Mouse (Mus musculus) stomach, embryonic 16.5 days (tissue): ENCODE measurements around the gene Polh. TPM values are rescaled to one million over a fixed set of nuclear protein-coding genes. Genes with fewer than 3 reads are reported as not detected.

Experiments
- ATAC-seq: fragments of 200-750 bp; cut with Nextera tagmentation; 2 replicates; pipeline ENCODE4 v1.8.0; 2017; ENCODE audit warnings: moderate number of reproducible peaks, moderate TSS enrichment; ENCODE audit not compliant: insufficient read depth, low FRiP score
- H3K27ac ChIP-seq: fragments of 300-500 bp; sonication (generic); 2 replicates; pipeline ENCODE4 v1.5.1; 2014; ENCODE audit warnings: low read length
- H3K27me3 ChIP-seq: fragments of 300-500 bp; sonication (generic); 2 replicates; pipeline ENCODE4 v1.6.1; 2014; ENCODE audit warnings: low read length, control low read depth, mixed read lengths; ENCODE audit not compliant: control insufficient read depth, insufficient read depth
- H3K36me3 ChIP-seq: fragments of 300-500 bp; sonication (generic); 2 replicates; pipeline ENCODE4 v1.6.1; 2014; ENCODE audit warnings: low read length; ENCODE audit not compliant: control insufficient read depth, insufficient read depth
- H3K4me1 ChIP-seq: fragments of 300-500 bp; sonication (generic); 2 replicates; pipeline ENCODE4 v1.6.1; 2014; ENCODE audit warnings: low read length, control low read depth, mixed read lengths; ENCODE audit not compliant: control insufficient read depth, insufficient read depth
- H3K4me2 ChIP-seq: fragments of 300-500 bp; sonication (generic); 2 replicates; pipeline ENCODE4 v1.6.1; 2014; ENCODE audit warnings: low read depth, low read length, mixed read lengths
- H3K4me3 ChIP-seq: fragments of 300-500 bp; sonication (generic); replicated peaks from 2 replicates; pipeline ENCODE4 v1.5.1; 2014; ENCODE audit warnings: mild to moderate bottlenecking, low read length
- H3K9ac ChIP-seq: fragments of 300-500 bp; sonication (generic); 2 replicates; pipeline ENCODE4 v1.6.1; 2014; ENCODE audit warnings: low read length
- H3K9me3 ChIP-seq: fragments of 300-500 bp; sonication (generic); replicated peaks from 2 replicates; pipeline ENCODE4 v1.6.1; 2016; ENCODE audit warnings: low read length, control low read depth; ENCODE audit not compliant: control insufficient read depth
- WGBS: fragments of 180-500 bp; shearing (Covaris S2); extraction: QIAGEN DNeasy Blood & Tissue Kit; methylation state at CpG from one replicate; pipeline ENCODE4 v1.1.7; 2014; 5-methylcytosine and 5-hydroxymethylcytosine counted together
- polyA plus RNA-seq: library from polyadenylated mRNA; unstranded; fragments of >200 nt; fragmentation: Nextera tagmentation; extraction: Ambion mirVana; gene quantifications from 2 replicates; pipeline ENCODE4 v1.2.1, GENCODE M21; 2015

Gene Polh
- polyA plus RNA-seq, 1 experiment from 2014 or later = 14.9 TPM

DNA sequence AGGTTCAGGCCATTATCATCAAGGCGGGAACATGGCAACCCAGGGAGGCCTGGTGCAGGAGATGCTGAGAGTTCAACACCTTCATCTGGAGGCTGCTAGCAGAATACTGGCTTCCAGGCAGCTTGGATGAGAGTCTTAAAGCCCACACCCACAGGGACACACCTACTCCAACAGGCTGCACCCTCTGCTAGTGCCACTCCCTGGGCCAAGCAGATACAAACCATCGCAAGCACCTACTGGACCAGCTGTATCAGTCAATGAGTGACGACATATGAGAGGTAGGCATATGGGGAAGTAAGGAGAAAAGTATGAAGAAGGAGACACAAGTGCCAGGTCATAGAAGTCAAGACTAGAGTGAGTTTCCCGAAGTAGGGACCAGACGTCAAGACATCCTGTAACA, 45.8 kb downstream of the Polh start:
- no peaks in the 10 kb centered on the region for H3K36me3 ChIP-seq
- no peaks in the 10 kb centered on the region for H3K27me3 ChIP-seq
- peaks cover 15% of the 10 kb centered on the region for H3K4me1 ChIP-seq
- H3K4me2 ChIP-seq = no peak overlapping the region
- no peaks in the 10 kb centered on the region for H3K9me3 ChIP-seq
- 79% methylated on average over 5 of the region's 5 CpGs for WGBS
- no peak overlapping the region for H3K9ac ChIP-seq
- H3K4me3 ChIP-seq = no peak overlapping the region
- H3K27ac ChIP-seq = no peak overlapping the region
- no peak for ATAC-seq

GRCm38 (mm10) chr17:46154336-46154735, 48.1 kb downstream of the Polh start:
- Histone ChIP-seq H3K9me3 (no peaks in the 10 kb centered on the region), H3K27me3 (no peaks in the 10 kb centered on the region), H3K9ac (no peak overlapping the region), H3K27ac (no peak overlapping the region), H3K4me1 (peaks cover 6% of the 10 kb centered on the region; the same call in 1 of the 2 replicates), H3K36me3 (no peaks in the 10 kb centered on the region), H3K4me3 (no peak overlapping the region), H3K4me2 (no peak overlapping the region)
- ATAC-seq = no peak
- WGBS = 92% methylated on average over 3 of the region's 3 CpGs

DNA sequence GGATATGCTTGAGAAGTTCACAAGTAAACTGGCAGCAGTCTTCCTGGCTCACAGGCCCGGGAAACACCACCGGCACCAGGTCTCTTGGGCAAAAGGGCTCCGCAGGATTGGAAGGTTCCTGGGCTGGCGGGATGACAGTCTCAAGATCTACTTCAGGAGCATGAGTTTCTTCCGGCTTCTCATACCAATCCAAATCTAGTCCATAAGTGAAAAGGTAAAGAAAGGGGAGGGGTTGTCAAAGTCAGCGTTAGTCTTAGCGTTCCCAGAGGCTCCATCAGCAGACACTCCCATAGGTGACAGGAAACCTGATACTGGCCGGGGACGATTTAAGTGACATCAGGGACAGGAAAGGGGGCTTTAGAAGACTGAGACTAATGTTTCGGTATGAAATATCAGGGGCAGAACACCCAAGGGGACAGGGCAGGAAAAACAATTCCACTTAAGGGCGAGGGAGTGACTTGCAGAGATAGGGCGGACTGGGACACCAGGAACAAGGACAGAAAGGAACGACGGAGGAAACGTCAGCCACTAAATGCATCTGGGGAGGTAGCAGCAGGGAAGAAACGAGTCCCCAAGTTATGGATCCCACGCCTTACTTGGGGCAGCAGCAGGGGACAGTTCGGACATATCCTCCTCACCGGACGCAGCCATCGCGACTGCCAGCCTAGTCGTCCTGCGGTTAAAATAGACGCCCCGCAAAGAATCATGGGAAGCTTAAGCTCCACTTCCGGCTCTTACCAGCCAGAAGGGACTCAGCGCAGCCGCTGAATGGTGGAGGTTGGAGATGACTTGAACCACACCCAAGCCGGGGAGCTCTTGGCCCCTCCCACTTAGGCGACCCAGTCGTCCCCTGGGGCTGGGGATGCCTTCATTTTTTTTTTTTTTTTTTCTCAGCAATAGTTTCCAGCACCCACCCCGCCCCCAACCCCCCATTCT, 49.3 kb downstream of the Polh start, which contains the start of gene Mad2l1bp:
Mad2l1bp (minus strand) TSS at position 707 of the 936 bp plus-strand sequence.
- ATAC-seq = peak; percentile 93
- 0 out of 2 replicates have a peak, but pooled peaks cover 6% of the 10 kb centered on the region for H3K36me3 ChIP-seq
- no peaks in the 10 kb centered on the region for H3K27me3 ChIP-seq
- H3K4me2 ChIP-seq = peak within 1 kb of the TSS; percentile 81
- peaks cover 5% of the 10 kb centered on the region; the same call in 1 of the 2 replicates for H3K4me1 ChIP-seq
- H3K9ac ChIP-seq = peak within 1 kb of the TSS; percentile 80
- no peaks in the 10 kb centered on the region for H3K9me3 ChIP-seq
- H3K27ac ChIP-seq = peak within 1 kb of the TSS; percentile 77
- peak within 1 kb of the TSS; percentile 64 for H3K4me3 ChIP-seq
- WGBS = 3% methylated on average over 33 of the region's 33 CpGs

DNA sequence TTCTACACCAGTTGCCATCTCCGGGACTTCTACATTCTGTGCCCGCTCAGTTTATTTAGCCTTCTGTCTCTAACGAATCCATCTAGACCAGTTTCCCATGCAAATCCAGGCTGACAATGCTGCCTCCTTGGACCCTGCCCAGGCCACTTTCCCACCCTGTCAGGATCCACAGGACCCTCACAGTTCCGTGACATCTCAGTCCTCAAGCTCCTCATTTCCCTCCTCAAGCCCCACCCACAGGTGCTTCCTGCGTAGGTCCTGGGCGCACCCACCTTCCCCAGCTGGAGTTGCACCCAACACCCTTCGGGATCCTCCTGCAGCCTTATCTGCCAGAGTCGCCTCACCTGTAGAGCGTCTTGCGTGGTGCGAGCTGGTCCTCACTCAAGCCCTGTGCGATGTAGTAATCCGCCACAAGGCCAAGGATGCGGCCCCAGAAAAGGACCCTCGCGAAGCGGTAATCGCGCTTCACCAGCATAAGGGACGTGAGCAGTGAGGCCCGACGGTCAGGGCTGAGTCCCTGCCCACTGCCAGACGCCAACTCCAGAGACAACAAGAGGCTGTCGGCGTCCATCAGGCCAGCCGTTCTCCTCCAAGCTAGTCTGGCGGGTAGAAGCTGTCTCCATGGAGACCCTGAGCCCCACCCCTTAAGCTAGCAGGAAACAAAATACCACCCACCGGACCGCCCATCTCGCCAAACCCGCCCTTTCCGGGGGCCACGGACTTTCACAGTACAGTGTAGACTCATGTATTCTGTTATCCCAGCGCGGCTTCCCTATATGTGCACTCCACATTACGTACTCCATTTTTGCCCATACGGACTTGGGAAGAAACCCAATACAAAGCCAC, 58.6 kb downstream of the Polh start, which contains the start of gene Rsph9:
Rsph9 (minus strand) TSS at position 639 of the 846 bp plus-strand sequence.
- H3K9me3 ChIP-seq = no peaks in the 10 kb centered on the region
- ATAC-seq = peak; percentile 96
- no peaks in the 10 kb centered on the region for H3K27me3 ChIP-seq
- H3K4me2 ChIP-seq = peak within 1 kb of the TSS; percentile 66
- H3K4me1 ChIP-seq = peaks cover 4% of the 10 kb centered on the region
- H3K36me3 ChIP-seq = peaks cover 23% of the 10 kb centered on the region; the same call in 1 of the 2 replicates
- WGBS = 5% methylated on average over 37 of the region's 37 CpGs
- peak within 1 kb of the TSS; percentile 72 for H3K27ac ChIP-seq
- H3K4me3 ChIP-seq = peak within 1 kb of the TSS; percentile 51
- H3K9ac ChIP-seq = peak within 1 kb of the TSS; percentile 54

DNA sequence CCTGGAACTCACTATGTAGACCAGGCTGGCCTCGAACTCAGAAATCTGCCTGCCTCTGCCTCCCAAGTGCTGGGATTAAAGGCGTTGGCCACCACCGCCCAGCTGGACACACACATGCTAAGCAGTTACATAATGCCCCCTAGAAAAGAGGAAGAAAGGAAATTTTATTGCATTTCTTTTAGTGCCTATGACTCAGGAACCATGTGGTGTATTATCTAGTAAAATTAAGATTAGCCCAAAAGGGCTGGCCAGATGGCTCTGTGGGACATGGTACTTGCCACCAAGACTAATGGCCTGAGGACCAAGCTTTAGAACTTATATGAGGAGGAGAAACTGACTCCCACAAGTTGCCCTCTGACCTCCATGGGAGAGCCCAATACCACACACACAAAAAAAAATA, 62.6 kb downstream of the Polh start:
- WGBS = 89% methylated on average over 3 of the region's 3 CpGs

GRCm38 (mm10) chr17:46138563-46139236, 63.7 kb downstream of the Polh start:
- no peaks in the 10 kb centered on the region; the same call in 1 of the 2 replicates for H3K4me1 ChIP-seq
- no peaks in the 10 kb centered on the region for H3K27me3 ChIP-seq
- H3K9me3 ChIP-seq = no peaks in the 10 kb centered on the region
- WGBS = 63% methylated on average over 8 of the region's 8 CpGs
- no peak overlapping the region for H3K4me2 ChIP-seq
- ATAC-seq = no peak
- no peak overlapping the region for H3K9ac ChIP-seq
- H3K36me3 ChIP-seq = no peaks in the 10 kb centered on the region
- no peak overlapping the region for H3K27ac ChIP-seq
- H3K4me3 ChIP-seq = no peak overlapping the region

More for the DNA sequence above, 62.6 kb downstream of the Polh start:
- H3K36me3 ChIP-seq = no peaks in the 10 kb centered on the region
- ATAC-seq = no peak
- no peak overlapping the region for H3K27ac ChIP-seq
- no peak overlapping the region for H3K4me2 ChIP-seq
- H3K9ac ChIP-seq = no peak overlapping the region
- no peaks in the 10 kb centered on the region for H3K9me3 ChIP-seq
- H3K4me1 ChIP-seq = peaks cover 4% of the 10 kb centered on the region
- no peak overlapping the region for H3K4me3 ChIP-seq
- H3K27me3 ChIP-seq = no peaks in the 10 kb centered on the region

- H3K27me3 ChIP-seq = no peaks in the 10 kb centered on the region
- H3K4me2 ChIP-seq = no peak overlapping the region
- no peak overlapping the region for H3K9ac ChIP-seq
- 65% methylated on average over 8 of the region's 8 CpGs for whole genome bisulfite sequencing
- H3K36me3 ChIP-seq = 0 out of 2 replicates have a peak, but pooled peaks cover 6% of the 10 kb centered on the region
- H3K4me1 ChIP-seq = 0 out of 2 replicates have a peak, but pooled peaks cover 2% of the 10 kb centered on the region
- no peak for ATAC-seq
- no peak overlapping the region for H3K4me3 ChIP-seq
- no peak overlapping the region for H3K27ac ChIP-seq
- no peaks in the 10 kb centered on the region for H3K9me3 ChIP-seq
Measured at GRCm38 (mm10) chr17:46132862-46133261, 69.6 kb downstream of the Polh start.

GRCm38 (mm10) chr17:46132058-46132718, 70.3 kb downstream of the Polh start:
- 0 out of 2 replicates have a peak, but pooled peaks cover 9% of the 10 kb centered on the region for H3K36me3 ChIP-seq
- H3K9me3 ChIP-seq = no peaks in the 10 kb centered on the region
- no peak overlapping the region for H3K4me2 ChIP-seq
- H3K27me3 ChIP-seq = no peaks in the 10 kb centered on the region
- no peak overlapping the region for H3K4me3 ChIP-seq
- H3K27ac ChIP-seq = no peak overlapping the region
- WGBS = 15% methylated on average over 12 of the region's 12 CpGs
- H3K9ac ChIP-seq = no peak overlapping the region
- H3K4me1 ChIP-seq = 0 out of 2 replicates have a peak, but pooled peaks cover 2% of the 10 kb centered on the region
- ATAC-seq = no peak; the same call in 1 of the 2 replicates
